Mouse (Mus musculus) embryonic facial prominence, embryonic 15.5 days (tissue): ENCODE measurements around the gene Cryba4. TPM values are rescaled to one million over a fixed set of nuclear protein-coding genes. Genes with fewer than 3 reads are reported as not detected.

Source experiments
- ATAC-seq: fragments of 200-750 bp; cut with Nextera tagmentation; 2 replicates; pipeline ENCODE4 v1.8.0; 2017; ENCODE audit warnings: low read depth, moderate TSS enrichment; ENCODE audit not compliant: insufficient number of reproducible peaks, low FRiP score, low TSS enrichment
- H3K27ac ChIP-seq: fragments of 300-500 bp; sonication (generic); replicated peaks from 2 replicates; pipeline ENCODE4 v1.5.1; 2015; ENCODE audit warnings: mild to moderate bottlenecking, inconsistent platforms
- H3K27me3 ChIP-seq: fragments of 300-500 bp; sonication (generic); 2 replicates; pipeline ENCODE4 v1.6.1; 2015; ENCODE audit warnings: inconsistent platforms
- H3K36me3 ChIP-seq: fragments of 300-500 bp; sonication (generic); 2 replicates; pipeline ENCODE4 v1.6.1; 2015; ENCODE audit warnings: mild to moderate bottlenecking, inconsistent platforms
- H3K4me1 ChIP-seq: fragments of 300-500 bp; sonication (generic); 2 replicates; pipeline ENCODE4 v1.6.1; 2015; ENCODE audit warnings: inconsistent platforms
- H3K4me2 ChIP-seq: fragments of 300-500 bp; sonication (generic); replicated peaks from 2 replicates; pipeline ENCODE4 v1.6.1; 2015; ENCODE audit warnings: mild to moderate bottlenecking, inconsistent platforms
- H3K4me3 ChIP-seq: fragments of 300-500 bp; sonication (generic); replicated peaks from 2 replicates; pipeline ENCODE4 v1.5.1; 2015; ENCODE audit warnings: mild to moderate bottlenecking, inconsistent platforms
- H3K9ac ChIP-seq: fragments of 300-500 bp; sonication (generic); 2 replicates; pipeline ENCODE4 v1.6.1; 2015; ENCODE audit warnings: inconsistent platforms
- H3K9me3 ChIP-seq: fragments of 300-500 bp; sonication (generic); replicated peaks from 2 replicates; pipeline ENCODE4 v1.6.1; 2016; ENCODE audit warnings: inconsistent platforms
- WGBS: fragments of 180-500 bp; shearing (Covaris S2); methylation state at CpG from one replicate; pipeline ENCODE4 v1.1.7; 2015; 5-methylcytosine and 5-hydroxymethylcytosine counted together
- polyA plus RNA-seq: library from polyadenylated mRNA; unstranded; fragments of >200 nt; fragmentation: Nextera tagmentation; extraction: Ambion mirVana; gene quantifications from 2 replicates; pipeline ENCODE4 v1.2.1, GENCODE M21; 2015

Cryba4 gene
- polyA plus RNA-seq, 1 experiment from 2014 or later: 3.4 TPM

- Histone ChIP-seq H3K4me2 (no peak overlapping the region), H3K4me3 (no peak overlapping the region), H3K27ac (no peak overlapping the region), H3K9me3 (no peaks in the 10 kb centered on the region), H3K27me3 (peaks cover 4% of the 10 kb centered on the region), H3K9ac (no peak overlapping the region), H3K36me3 (no peaks in the 10 kb centered on the region), H3K4me1 (peaks cover 14% of the 10 kb centered on the region)
- 79% methylated on average over 16 of the region's 16 CpGs for WGBS
- ATAC-seq: no peak
Observed at GRCm38 (mm10) chr5:112259862-112260650, 7.7 kb upstream of the Cryba4 start.

GRCm38 (mm10) chr5:112257896-112258295 is 5.6 kb upstream of the Cryba4 start:
- no peaks in the 10 kb centered on the region for H3K9me3 ChIP-seq
- H3K4me3 ChIP-seq: no peak overlapping the region
- H3K4me2 ChIP-seq: no peak overlapping the region
- no peak for ATAC-seq
- H3K36me3 ChIP-seq: no peaks in the 10 kb centered on the region
- H3K27me3 ChIP-seq: peaks cover 4% of the 10 kb centered on the region
- H3K4me1 ChIP-seq: peaks cover 27% of the 10 kb centered on the region
- no peak overlapping the region for H3K9ac ChIP-seq
- no peak overlapping the region for H3K27ac ChIP-seq
- WGBS: 65% methylated on average over 3 of the region's 3 CpGs

- Histone ChIP-seq H3K9ac (no peak overlapping the region), H3K9me3 (no peaks in the 10 kb centered on the region), H3K36me3 (no peaks in the 10 kb centered on the region), H3K4me3 (no peak overlapping the region), H3K4me2 (no peak overlapping the region), H3K4me1 (peaks cover 28% of the 10 kb centered on the region), H3K27ac (no peak overlapping the region), H3K27me3 (peaks cover 4% of the 10 kb centered on the region)
- 61% methylated on average over 9 of the region's 9 CpGs for WGBS
- ATAC-seq: no peak
Observed at GRCm38 (mm10) chr5:112256457-112256856, 4.1 kb upstream of the Cryba4 start.

GRCm38 (mm10) chr5:112255426-112255825 is 3.1 kb upstream of the Cryba4 start, which contains the start of gene Crybb1:
Gene Crybb1 (plus strand): TSS chr5:112255815.
- 47% methylated on average over 3 of the region's 3 CpGs for WGBS
- Histone ChIP-seq H3K9ac (no peak within 1 kb of the TSS), H3K4me3 (no peak within 1 kb of the TSS), H3K36me3 (no peaks in the 10 kb centered on the region), H3K27me3 (peaks cover 4% of the 10 kb centered on the region), H3K9me3 (no peaks in the 10 kb centered on the region), H3K4me2 (no peak within 1 kb of the TSS), H3K27ac (no peak within 1 kb of the TSS), H3K4me1 (peaks cover 28% of the 10 kb centered on the region)
- no peak for ATAC-seq

GRCm38 (mm10) chr5:112254282-112254806 is 2.0 kb upstream of the Cryba4 start:
- Histone ChIP-seq H3K27me3 (peaks cover 4% of the 10 kb centered on the region), H3K27ac (no peak overlapping the region), H3K9ac (no peak overlapping the region), H3K36me3 (no peaks in the 10 kb centered on the region), H3K9me3 (no peaks in the 10 kb centered on the region), H3K4me2 (no peak overlapping the region), H3K4me1 (peaks cover 28% of the 10 kb centered on the region), H3K4me3 (no peak overlapping the region)
- WGBS: 60% methylated on average over 7 of the region's 7 CpGs
- peak; percentile 39; the same call in 1 of the 2 replicates for ATAC-seq

- 20% methylated on average over 8 of the region's 8 CpGs for WGBS
- H3K9ac ChIP-seq: no peak overlapping the region
- no peak overlapping the region for H3K27ac ChIP-seq
- H3K4me3 ChIP-seq: no peak overlapping the region
- peaks cover 28% of the 10 kb centered on the region for H3K4me1 ChIP-seq
- no peak overlapping the region for H3K4me2 ChIP-seq
- no peaks in the 10 kb centered on the region for H3K9me3 ChIP-seq
- ATAC-seq: no peak
- no peaks in the 10 kb centered on the region; the same call in 1 of the 2 replicates for H3K27me3 ChIP-seq
- H3K36me3 ChIP-seq: no peaks in the 10 kb centered on the region
Observed at GRCm38 (mm10) chr5:112253169-112253568, 851 bp upstream of the Cryba4 start.

- Histone ChIP-seq H3K27me3 (peaks cover 7% of the 10 kb centered on the region; the same call in 1 of the 2 replicates), H3K27ac (no peak overlapping the region), H3K4me1 (peaks cover 9% of the 10 kb centered on the region), H3K9ac (no peak overlapping the region), H3K36me3 (no peaks in the 10 kb centered on the region), H3K4me3 (no peak overlapping the region), H3K4me2 (no peak overlapping the region), H3K9me3 (no peaks in the 10 kb centered on the region)
- ATAC-seq: no peak
- 82% methylated on average over 11 of the region's 11 CpGs for WGBS
Observed at GRCm38 (mm10) chr5:112249106-112249505, 3.2 kb downstream of the Cryba4 start.

GRCm38 (mm10) chr5:112247399-112247798 is 4.9 kb downstream of the Cryba4 start:
- H3K36me3 ChIP-seq: no peaks in the 10 kb centered on the region
- ATAC-seq: no peak
- H3K4me2 ChIP-seq: no peak overlapping the region
- no peaks in the 10 kb centered on the region for H3K9me3 ChIP-seq
- WGBS: 40% methylated on average over 8 of the region's 8 CpGs
- H3K4me1 ChIP-seq: no peaks in the 10 kb centered on the region
- no peak overlapping the region for H3K9ac ChIP-seq
- H3K27ac ChIP-seq: no peak overlapping the region
- H3K4me3 ChIP-seq: no peak overlapping the region
- peaks cover 7% of the 10 kb centered on the region; the same call in 1 of the 2 replicates for H3K27me3 ChIP-seq

GRCm38 (mm10) chr5:112244890-112245615 is 7.3 kb downstream of the Cryba4 start:
- Histone ChIP-seq H3K4me3 (no peak overlapping the region), H3K27me3 (peaks cover 7% of the 10 kb centered on the region; the same call in 1 of the 2 replicates), H3K4me2 (no peak overlapping the region), H3K9ac (no peak overlapping the region), H3K36me3 (no peaks in the 10 kb centered on the region), H3K9me3 (no peaks in the 10 kb centered on the region), H3K27ac (no peak overlapping the region), H3K4me1 (no peaks in the 10 kb centered on the region)
- WGBS: 40% methylated on average over 8 of the region's 8 CpGs
- ATAC-seq: no peak

GRCm38 (mm10) chr5:112244275-112244562 is 8.1 kb downstream of the Cryba4 start:
- H3K4me1 ChIP-seq: no peaks in the 10 kb centered on the region
- H3K4me2 ChIP-seq: no peak overlapping the region
- no peaks in the 10 kb centered on the region for H3K9me3 ChIP-seq
- no peak overlapping the region for H3K4me3 ChIP-seq
- H3K36me3 ChIP-seq: no peaks in the 10 kb centered on the region
- no peak overlapping the region for H3K27ac ChIP-seq
- H3K27me3 ChIP-seq: peaks cover 7% of the 10 kb centered on the region; the same call in 1 of the 2 replicates
- H3K9ac ChIP-seq: no peak overlapping the region
- no peak for ATAC-seq
- 39% methylated on average over 1 of the region's 1 CpGs for WGBS

GRCm38 (mm10) chr5:112243539-112244274 is 8.6 kb downstream of the Cryba4 start:
- Histone ChIP-seq H3K27ac (no peak overlapping the region), H3K4me1 (no peaks in the 10 kb centered on the region), H3K4me2 (no peak overlapping the region), H3K9me3 (no peaks in the 10 kb centered on the region), H3K4me3 (no peak overlapping the region), H3K27me3 (peaks cover 12% of the 10 kb centered on the region; the same call in 1 of the 2 replicates), H3K36me3 (no peaks in the 10 kb centered on the region), H3K9ac (no peak overlapping the region)
- 50% methylated on average over 10 of the region's 10 CpGs for WGBS
- no peak for ATAC-seq
